Mouse (Mus musculus): Measurements from ENCODE around the gene Mepce. TPM values are rescaled to one million over a fixed set of nuclear protein-coding genes. Genes with fewer than 3 reads are reported as not detected.
"Not testable (repeated sequence)": the region's sequence is repeated elsewhere in the genome, so short reads cannot be mapped to it uniquely, and the experiment has no call there.

The Mepce gene
- total RNA-seq, 4 experiments from 2014 or later, result 44.6 to 52.9 (median 48.3) TPM

DNA sequence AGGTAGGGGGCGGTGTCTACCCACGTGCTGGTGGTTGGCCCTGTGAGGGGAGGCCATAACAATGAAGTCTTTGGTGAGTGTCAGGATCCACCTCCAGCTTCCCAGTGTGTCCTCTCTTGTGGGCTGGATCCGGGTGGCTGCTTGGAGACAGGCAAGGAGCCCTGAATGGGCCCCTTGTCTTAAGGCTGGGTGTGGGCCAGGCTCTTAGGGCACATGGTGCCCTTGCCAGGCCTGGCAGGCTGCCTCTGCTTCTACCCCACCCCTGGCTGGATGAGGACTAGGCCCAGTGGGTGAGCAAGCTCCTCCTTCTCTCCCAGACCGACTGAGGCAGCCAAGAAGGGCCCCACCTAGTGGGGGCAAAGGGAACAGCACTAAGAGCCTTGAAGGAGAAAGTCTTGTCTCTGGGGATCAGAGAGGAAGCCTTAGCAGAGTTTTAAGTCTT is 27.5 kb downstream of the Mepce start:
- DNase-seq (ENCODE audit: low spot score in 2 of 2), result peak; percentile 94

DNA sequence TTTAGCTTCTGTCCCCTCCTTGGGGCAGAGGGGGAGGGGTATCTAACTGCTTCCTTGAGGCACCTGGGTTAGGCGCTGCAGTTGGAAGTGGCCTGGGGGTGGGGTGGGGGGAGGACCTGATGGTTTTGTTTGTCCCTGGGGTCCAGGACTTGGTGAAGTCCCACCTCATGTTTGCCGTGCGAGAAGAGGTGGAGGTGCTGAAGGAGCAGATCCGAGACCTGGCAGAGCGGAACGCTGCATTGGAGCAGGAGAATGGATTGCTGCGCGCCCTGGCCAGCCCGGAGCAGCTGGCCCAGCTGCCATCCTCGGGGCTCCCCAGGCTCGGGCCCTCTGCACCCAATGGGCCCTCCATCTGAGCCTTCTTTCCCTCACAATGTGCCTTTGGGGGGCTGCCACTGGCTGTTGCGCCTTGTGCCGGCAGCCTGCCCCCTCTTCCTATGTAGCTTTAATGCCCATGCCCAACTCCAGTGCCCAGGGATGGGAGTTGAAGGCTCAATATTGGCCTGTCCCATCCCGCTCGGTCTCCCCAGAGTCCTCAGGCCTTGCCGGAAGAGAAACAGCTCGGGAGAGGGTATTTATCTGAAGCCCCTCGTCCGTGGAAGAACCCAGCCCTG is 28.4 kb downstream of the Mepce start:
- DNase-seq (ENCODE audit: low spot score in 2 of 2), result no peak

DNA sequence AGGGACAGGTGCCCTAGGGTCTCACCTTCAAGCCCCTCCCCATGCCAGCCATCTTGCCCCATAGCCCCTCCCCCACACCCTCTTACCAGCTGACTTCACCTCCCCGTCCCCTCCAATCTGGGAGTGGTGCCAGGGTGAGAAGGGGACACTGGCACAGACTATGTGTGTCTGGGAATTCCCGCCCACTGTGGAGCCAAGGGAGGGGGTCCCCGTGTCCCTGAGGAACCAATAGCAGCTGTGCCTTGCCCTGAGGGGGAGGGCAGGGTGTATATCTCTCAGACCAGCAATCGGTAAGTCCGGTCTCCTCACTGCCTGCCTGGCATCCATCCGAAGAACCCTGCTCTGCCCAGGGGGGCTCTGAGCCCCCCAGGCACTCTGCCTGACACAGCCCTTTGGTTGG is 29.6 kb downstream of the Mepce start:
- peak; percentile 86 to 94 for DNase-seq (ENCODE audit: low spot score in 2 of 2)

DNA sequence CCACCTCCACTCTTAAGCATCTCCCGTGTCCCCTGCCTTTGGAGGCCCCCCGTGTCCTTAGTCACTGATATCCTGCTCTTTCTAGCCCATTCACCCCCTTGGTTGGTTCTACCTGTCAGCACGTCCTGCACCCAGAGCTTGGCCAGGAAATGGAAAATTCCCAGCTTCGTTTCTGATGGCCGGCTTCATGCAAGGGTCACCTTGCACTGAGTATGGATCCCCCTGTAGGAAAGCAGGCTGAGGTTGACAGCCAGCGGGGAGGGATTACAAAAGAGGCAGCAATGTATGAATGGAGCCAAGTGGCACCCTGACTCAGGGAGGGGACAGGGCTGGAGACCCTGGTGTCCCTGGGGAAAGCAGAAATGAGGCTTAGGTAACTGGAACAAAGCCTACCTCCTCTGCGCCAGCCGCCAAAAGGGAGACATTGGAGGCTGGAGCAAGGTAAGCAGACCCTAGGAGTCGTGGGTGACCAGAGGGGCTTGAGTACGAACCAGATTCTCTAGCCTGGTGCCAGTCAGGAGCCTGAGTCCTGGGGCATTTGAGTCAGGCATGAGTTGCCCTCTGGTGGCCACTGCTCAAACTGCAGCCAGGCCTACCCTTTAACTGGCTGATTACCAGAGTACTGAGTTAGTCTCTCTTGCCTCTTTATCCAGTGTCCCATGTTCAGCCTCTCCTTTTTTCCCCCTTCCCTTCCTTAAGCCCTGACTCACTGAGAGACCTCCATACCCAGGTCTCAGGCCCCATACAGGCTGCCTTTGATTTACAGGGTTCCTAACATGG is 30.4 kb downstream of the Mepce start:
- peak; percentile 81 to 95 for DNase-seq (ENCODE audit: low spot score in 2 of 2)

DNA sequence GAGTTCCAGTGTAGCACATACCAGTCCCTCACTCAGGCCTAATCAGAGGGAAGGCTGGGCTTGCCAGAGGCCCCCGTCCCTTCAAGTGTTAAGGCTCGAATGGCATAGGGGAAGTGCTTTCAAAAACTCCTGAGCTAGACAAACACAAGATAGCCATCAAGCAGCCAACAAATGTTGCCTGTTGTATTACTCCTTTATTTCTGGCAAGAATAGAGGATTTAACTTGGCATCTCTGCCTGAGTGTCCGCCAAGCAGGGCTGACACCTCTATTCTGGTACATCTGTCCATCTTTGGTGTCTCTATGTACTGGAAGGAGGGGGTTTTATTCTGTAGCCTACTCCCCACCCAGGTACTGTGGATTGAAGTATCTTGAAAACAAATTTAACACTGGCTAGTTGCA is 31.3 kb downstream of the Mepce start:
- no peak for DNase-seq (ENCODE audit: low spot score in 2 of 2)

DNA sequence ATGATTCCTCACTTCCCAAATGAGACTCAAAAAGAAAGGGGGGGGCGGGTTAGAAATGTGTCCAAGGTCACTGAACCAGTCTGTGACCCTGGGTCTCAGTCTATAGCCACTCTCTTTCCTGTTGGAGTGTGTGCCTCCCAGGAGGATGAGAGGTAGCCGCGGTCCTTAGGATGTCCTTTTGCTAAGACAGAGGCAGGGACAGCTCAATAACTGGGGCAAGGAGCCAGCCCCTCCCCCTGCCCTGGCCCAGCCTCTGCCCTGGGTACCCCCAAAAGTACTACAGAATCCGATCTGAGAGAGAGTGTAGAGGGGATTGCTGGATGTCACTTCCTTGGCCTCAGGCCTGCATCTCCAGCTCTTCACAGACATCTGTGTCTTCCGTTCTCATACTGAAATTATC is 32.0 kb downstream of the Mepce start:
- DNase-seq (ENCODE audit: low spot score in 2 of 2), result no peak

DNA sequence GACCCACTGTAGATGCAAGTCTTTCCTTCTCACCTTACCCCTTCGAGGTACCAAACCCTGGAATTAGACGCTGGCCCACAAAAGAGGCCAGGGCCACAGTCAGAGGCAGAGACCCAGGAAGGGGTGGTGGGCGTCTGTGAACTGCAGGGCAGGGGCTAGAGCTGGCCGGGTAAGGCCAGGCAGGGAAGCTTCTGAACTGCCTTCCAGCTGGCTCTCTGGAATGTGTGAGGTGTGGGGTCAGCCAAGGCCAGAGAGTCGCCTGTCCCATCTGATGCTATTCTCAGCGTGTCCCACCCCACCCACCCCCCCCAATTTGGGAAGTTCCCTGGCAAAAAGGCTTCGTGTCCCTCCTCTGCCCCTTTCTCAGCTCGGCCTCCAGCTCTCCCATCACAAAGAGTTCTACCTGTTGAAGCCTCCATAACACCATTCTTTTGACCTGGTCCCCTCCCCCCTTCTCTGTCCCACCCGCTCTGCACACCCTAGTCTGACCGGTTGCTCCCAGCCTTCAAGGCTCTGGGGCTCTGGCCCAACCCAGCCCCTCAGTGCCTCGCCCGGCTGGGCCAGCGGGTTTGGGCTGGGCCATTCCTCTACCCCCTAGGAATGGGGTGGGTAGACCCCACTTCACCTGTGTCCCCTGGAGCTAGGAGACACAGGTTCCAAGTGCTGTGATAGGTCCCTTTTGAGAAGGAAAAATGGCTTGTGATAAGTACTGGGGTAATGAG is 34.2 kb downstream of the Mepce start:
- no peak for DNase-seq (ENCODE audit: low spot score in 2 of 2)

DNA sequence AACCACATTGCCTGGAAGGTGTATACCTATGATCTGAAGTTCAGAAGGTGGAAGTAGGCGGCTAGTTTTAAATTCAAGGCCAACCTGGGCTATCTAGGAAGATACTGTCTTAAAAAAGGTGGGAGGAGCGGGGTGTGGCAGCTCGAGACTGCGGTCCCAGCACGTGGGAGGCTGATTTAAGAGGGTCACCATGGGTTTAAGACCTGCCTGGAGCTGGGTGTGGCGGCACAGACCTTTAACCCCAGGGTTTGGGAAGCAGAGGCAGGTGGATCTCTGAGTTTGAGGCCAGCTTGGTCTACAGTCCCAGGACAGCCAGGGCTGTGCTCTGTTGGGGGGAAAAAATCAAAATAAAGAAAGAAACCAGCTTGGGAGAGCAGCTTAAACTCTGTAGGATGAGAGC is 35.5 kb downstream of the Mepce start:
- DNase-seq (ENCODE audit: low spot score in 2 of 2), result no peak

DNA sequence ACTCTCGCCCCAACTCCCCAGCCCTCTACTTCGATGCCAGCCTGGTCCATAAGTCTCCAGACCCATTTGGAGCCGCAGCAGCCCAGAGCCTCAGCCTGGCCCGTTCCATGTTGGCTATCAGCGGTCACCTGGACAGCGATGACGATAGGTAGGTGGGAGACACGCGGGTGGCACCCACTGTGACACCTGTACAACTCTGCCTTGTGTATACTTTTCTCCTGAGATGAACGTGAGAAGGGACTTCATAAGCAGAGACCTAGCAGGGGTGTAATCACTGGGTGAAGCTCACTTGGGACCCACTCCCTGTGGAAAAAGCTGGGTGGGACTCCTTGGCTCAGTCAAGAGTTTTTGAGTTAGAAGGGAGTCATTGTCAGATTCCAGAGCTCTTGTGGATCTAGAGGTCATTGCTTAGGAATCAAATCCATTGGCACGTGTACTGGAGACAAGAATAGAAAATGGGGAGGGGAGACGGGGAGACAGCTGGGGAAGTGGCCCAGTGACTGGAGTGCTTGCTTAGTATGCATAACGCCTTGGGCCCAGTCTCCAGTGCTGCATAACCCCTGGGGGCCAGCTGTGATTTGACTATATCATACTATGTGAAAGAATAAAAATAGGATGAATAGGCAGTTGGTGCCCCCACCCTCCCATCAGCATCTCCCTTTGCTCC is 36.1 kb downstream of the Mepce start:
- DNase-seq (ENCODE audit: low spot score in 2 of 2), result no peak

DNA sequence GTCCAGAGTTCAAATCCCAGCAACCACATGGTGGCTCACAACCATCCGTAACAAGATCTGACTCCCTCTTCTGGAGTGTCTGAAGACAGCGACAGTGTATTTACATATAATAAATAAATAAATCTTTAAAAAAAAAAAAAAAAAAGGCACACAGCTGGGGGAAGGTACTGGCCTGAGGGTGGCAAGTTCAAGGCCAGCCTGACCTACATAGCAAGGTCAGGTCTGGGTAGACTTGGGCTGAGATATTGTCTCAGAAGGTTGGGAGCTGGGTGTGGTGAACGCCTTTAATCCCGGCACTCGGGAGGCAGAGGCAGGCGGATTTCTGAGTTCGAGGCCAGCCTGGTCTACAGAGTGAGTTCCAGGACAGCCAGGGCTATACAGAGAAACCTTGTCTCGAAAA is 37.2 kb downstream of the Mepce start:
- DNase-seq (ENCODE audit: low spot score in 2 of 2), result not testable (repeated sequence)

DNA sequence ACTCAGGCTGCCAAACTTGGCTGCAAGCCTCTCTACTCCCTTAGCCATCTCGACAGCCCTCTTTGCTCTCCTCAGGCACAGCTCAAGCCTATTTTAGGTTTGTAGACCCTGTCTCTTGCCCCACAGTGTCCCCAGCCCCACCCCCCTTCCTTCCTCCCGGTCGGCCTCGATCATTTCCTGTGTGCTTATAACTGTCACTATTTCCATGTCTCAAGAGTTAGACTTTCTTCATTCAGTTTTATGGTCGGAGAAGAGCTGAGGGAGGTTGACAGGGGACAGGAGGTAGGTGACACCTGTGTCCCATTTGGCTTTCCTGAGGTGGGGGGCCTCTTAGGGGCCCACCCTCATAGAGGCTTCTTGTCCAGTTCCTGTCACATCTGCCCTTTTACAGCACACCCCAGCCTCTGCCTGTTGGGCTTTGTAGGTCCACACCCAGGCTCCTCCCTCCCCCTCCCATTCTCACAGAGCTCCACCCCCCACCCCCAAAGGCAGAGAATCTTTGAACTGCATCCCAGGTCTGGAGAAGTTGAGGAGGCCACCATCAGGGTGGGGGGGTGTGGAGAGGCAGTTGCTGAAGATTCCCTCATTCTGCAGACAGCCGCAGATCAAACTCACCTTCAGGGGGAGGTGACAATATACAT is 38.1 kb downstream of the Mepce start:
- no peak for DNase-seq (ENCODE audit: low spot score in 2 of 2)

DNA sequence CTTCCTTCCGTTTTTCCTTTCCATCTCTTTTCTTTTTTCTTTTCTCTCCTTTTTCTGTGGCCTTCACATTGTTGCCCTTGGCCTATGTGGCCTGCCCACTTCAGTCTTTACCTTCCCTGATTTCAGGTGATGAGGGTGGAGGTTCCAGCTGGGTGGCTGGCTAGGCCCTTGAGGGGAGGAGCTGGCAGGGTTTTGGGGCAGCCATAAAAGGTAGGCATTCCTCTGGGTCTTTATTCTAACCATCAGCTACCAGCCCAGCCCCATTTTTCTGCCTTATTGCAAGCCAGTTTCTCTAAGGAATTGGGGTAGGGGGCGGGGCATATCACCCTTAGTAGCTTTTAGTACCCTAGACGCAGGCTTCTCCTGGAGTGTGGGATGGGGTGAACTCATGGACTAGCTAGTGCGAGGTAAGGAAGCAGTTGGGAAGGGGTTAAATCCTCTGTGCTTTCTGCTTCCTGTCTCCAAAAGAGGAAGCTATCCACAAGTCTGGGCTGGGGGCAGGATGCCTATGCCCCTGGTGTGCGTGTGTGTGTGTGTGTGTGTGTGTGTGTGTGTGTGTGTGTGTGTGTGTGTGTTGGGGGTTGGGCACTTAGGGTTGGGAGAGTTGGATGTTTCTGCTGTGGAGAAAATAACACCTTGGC is 39.2 kb downstream of the Mepce start:
- DNase-seq (ENCODE audit: low spot score in 2 of 2), result no peak

DNA sequence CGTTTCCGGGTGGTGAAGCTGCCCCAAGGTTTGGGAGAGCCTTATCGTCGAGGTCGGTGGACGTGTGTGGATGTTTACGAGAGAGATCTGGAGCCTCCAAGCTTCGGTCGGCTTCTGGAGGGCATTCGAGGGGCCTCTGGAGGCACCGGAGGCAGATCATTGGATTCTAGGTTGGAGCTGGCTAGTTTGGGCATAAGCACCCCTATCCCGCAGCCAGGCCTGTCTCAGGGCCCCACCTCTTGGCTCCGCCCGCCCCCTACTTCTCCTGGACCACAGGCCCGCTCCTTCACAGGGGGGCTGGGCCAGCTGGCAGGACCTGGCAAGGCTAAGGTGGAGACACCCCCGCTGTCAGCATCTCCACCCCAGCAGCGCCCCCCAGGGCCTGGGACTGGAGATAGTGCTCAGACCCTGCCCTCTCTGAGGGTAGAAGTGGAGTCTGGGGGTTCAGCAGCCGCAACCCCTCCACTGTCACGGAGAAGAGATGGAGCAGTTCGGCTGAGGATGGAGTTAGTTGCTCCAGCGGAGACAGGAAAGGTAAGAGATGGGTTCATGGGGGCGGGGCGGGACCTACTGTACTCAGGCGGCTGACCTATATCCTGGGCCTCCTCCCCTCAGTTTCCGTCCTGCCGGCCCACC is 40.0 kb downstream of the Mepce start:
- no peak for DNase-seq (ENCODE audit: low spot score in 2 of 2)

DNA sequence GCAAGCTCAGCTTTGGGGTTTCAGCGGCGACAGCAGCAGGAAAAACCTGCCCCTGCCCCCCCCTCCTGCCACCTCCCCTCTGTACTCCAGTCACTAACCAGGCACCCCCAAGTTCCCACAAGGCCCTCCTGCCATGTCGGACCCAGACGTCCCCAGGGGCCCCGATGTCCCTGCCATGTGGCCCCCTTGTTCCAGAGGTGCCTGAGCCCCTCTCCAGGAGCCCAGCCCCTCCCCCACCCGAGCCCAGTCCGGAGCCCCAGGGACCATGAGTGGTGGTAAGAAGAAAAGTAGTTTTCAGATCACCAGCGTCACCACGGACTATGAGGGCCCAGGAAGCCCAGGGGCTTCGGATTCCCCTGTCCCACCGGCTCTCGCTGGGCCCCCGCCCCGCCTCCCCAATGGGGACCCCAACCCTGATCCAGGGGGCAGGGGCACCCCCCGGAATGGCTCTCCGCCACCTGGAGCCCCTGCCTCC is 40.6 kb downstream of the Mepce start:
- no peak for DNase-seq (ENCODE audit: low spot score in 2 of 2)

DNA sequence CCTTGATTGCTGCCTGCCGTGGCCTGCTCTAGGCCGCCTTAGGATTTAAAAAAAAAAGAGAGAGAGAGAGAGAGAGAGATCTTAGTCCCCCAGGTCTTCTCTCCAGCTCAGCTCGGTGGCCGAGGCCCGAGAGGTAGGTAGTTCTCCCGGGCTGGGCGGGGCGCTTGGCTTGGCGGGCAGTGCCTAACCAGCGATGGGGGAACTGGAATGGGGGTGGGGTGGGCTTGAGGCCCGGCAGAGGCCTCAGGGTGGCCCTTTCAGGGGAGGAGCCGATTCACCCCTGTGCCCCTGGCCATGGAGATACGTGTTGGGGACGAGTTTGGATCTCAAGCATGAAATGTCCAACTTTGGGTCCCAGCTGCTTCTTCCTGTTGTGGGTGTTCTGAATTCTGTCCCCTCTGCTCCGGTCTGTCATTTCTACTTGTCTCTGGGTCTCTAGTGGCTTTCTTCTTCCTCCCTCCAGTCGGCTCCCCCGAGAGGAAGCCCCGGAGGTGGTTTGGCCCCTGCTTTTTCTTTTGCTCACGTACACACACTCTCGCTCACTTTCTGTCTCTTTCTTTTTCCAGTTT is 41.1 kb downstream of the Mepce start:
- no peak for DNase-seq (ENCODE audit: low spot score in 2 of 2)

DNA sequence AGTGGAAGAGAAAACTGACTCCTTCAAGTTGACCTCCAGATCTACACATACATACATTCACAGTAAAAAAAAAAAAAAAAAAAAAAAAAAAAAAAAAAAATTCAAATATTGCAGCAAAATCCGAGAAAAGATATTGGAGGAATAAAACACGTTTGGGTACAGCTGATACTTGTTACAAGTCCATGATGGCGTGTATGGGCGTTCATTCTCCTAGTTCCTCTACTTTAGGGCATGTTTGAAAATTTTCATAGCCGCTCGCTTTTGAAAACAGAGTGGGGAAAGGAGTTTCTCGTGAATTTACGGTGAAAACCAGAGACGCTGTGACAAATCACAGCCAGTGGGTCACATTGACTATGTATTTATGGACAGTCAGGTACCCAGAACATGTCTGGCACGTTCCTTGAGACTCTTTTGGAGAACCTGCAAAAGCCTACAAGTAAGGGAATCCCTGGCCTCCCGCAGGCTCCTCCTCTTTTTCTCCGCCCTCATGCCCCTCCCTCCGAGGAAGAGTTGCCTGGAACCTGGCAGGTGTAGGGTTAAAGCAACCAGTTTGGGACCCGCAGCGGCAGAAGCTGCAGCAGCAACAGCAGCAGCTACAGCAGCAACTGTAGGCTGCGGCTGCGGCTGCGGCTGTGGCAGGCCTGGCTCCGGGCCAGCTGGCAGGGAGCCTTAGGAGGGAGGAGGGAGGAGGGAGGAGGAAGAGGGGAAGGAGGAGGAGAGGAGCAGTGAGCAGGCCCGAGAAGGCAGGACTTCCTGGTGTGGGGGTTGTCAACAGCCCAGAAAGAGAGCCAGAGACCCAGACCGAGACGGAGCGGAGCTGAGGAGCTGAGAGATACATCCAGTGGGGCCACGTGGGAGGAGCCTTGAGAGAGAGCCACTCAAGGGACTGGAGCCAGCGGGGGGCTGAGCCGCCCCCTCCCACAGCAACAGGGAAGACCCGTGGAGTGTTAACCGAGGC is 42.0 kb downstream of the Mepce start, which contains the start of gene Tsc22d4:
Gene Tsc22d4, plus strand, starts transcription at position 517 of the 958 bp plus-strand sequence.
- DNase-seq (ENCODE audit: low spot score in 2 of 2), result peak; percentile 87 to 89

DNA sequence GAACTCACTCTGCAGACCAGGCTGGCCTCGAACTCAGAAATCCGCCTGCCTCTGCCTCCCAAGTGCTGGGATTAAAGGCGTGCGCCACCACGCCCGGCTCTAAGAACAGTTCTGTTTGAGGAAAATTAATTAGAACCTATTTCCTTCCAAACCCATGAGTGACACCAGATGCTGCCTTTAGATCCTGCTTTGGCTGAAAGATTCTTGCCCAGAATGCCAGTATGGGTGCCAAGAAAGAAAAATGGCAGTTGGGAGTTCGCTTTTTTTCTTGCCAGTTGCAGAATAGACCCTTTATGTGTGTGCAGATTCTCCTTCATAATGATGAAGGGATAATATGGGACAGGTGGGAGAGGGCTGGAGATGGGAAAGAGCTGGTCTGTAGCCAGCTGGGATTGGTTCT is 43.3 kb downstream of the Mepce start:
- DNase-seq (ENCODE audit: low spot score in 2 of 2), result no peak

DNA sequence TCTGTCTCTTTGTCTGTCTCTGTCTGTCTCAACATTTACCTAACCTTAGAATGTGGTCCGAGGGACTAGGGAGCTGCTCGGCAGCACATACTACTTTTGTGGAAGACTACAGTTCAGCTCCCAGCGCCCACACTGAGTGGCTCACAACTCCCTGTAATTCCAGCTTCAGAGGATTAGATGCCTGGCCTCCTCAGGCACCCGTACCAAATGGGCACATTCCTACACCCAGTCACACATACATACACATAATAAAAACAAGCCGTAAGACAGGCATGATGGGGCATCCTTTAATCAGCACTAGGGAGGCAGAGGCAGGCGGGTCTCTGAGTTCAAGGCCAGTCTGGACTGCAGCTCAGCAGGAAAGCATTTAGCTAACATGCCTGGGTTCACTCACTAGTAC is 44.6 kb downstream of the Mepce start:
- no peak for DNase-seq (ENCODE audit: low spot score in 2 of 2)

DNA sequence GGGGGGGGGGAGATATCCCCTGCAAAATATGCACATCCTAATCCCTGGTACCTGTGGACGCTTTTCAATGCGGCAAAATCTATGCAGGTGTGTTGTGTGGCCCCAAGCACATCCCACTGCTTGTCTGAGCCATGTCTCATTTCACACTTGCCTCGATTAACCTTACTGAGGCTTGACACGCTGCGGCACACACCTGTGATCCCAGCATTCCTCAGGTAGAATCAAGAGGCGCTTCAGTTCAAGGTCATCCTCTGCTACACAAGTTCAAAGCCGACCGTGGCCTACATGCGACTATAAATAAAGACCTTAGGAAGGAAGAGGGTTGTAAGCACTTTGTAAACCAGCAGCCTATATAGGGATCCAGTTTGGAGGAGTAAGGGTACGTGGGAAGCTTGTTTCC is 45.4 kb downstream of the Mepce start:
- no peak for DNase-seq (ENCODE audit: low spot score in 2 of 2)
